Mouse (Mus musculus): Measurements from ENCODE around the gene Ltf. TPM values are rescaled to one million over a fixed set of nuclear protein-coding genes. Genes with fewer than 3 reads are reported as not detected.

Gene Ltf
- polyA plus RNA-seq, 1 experiment from 2014 or later: 0.68 TPM

DNA sequence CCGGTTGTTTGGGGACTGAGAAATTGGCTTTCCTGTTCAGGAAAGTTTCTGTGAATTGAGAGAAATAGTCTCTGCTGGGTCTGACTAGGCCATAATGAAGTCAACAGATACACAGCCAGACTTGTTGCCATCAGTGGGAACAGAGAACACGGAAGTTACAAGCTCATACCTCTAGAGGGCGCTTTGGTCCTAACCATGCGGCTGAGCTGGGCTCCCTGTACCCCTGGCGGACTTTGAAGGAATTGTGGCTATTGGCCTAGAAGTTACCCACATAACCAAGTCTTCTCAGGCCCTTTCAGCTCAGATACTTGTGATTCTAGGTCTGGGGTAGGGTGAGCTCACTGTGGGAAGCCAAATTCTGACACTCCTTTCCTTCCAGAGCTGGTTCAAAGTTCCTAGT is 21.8 kb upstream of the Ltf start:
- Histone ChIP-seq H3K36me3 (replicated peaks) (no peaks in the 10 kb centered on the region), H3K4me2 (no peak overlapping the region), H3K27me3 (no peaks in the 10 kb centered on the region), H3K4me1 (no peaks in the 10 kb centered on the region), H3K9me3 (no peaks in the 10 kb centered on the region), H3K27ac (no peak overlapping the region), H3K9ac (no peak overlapping the region), H3K4me3 (replicated peaks) (no peak overlapping the region)
- WGBS: 8% methylated on average over 5 of the region's 5 CpGs
- no peak; the same call in 1 of the 2 replicates for ATAC-seq (ENCODE audit: low FRiP score)

GRCm38 (mm10) chr9:110999056-110999455 is 20.0 kb upstream of the Ltf start:
- H3K36me3 ChIP-seq (replicated peaks): no peaks in the 10 kb centered on the region
- no peak overlapping the region for H3K4me2 ChIP-seq
- WGBS: 84% methylated on average over 2 of the region's 2 CpGs
- H3K27ac ChIP-seq: no peak overlapping the region
- H3K4me3 ChIP-seq (replicated peaks): no peak overlapping the region
- H3K9me3 ChIP-seq: no peaks in the 10 kb centered on the region
- no peaks in the 10 kb centered on the region for H3K27me3 ChIP-seq
- no peak for ATAC-seq (ENCODE audit: low FRiP score)
- no peak overlapping the region for H3K9ac ChIP-seq
- no peaks in the 10 kb centered on the region for H3K4me1 ChIP-seq

DNA sequence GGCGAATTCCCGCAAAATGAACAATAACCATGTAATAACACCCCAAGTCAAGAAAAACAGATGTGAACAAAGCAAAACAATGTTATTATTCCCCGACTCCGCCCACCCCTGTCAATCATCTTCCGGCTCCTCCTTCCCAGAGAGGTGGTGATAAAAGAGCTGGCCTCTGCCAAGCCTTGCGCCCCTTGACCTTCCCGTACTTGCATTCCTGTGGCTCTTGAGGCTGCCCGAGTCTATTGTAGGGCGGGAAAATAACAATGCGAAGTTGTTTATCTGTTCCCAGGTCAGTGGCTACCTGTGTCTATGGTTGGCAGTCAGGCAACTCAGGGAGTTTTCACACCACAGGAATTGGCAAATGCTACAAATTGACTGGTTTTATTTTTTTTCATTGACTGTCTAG is 19.2 kb upstream of the Ltf start:
- Histone ChIP-seq H3K36me3 (replicated peaks) (no peaks in the 10 kb centered on the region), H3K27ac (no peak overlapping the region), H3K4me3 (replicated peaks) (no peak overlapping the region), H3K4me2 (no peak overlapping the region), H3K27me3 (no peaks in the 10 kb centered on the region), H3K9ac (no peak overlapping the region), H3K9me3 (no peaks in the 10 kb centered on the region), H3K4me1 (no peaks in the 10 kb centered on the region)
- 83% methylated on average over 10 of the region's 10 CpGs for WGBS
- no peak for ATAC-seq (ENCODE audit: low FRiP score)

GRCm38 (mm10) chr9:111001621-111002020 is 17.4 kb upstream of the Ltf start:
- ATAC-seq (ENCODE audit: low FRiP score): no peak
- H3K9me3 ChIP-seq: no peaks in the 10 kb centered on the region

DNA sequence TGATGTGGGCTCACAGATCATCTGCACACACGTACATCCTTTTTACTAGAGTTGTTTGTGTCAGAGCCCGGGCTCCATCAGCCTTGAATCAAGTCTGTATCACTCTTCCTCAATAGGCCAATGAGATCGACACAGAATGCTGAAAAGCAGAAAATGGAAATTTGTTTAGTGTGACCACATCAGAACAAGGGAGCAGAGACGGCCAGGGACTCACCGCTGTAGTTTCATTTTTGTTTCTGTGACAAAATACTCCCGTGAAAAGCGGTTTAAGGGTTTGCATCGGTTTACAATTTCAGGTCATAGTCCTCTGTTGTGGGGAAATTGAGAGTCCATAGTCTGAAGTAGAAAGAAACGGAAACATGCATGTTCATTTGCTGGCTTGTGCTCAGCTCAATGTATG is 15.8 kb upstream of the Ltf start:
- no peaks in the 10 kb centered on the region for H3K4me1 ChIP-seq
- H3K4me3 ChIP-seq (replicated peaks): no peak overlapping the region
- H3K9ac ChIP-seq: no peak overlapping the region
- H3K27ac ChIP-seq: no peak overlapping the region
- no peaks in the 10 kb centered on the region for H3K9me3 ChIP-seq
- 87% methylated on average over 9 of the region's 9 CpGs for WGBS
- H3K4me2 ChIP-seq: no peak overlapping the region
- H3K27me3 ChIP-seq: no peaks in the 10 kb centered on the region
- ATAC-seq (ENCODE audit: low FRiP score): no peak
- H3K36me3 ChIP-seq (replicated peaks): no peaks in the 10 kb centered on the region

More at GRCm38 (mm10) chr9:111001621-111002020, 17.4 kb upstream of the Ltf start:
- Histone ChIP-seq H3K4me1 (no peaks in the 10 kb centered on the region), H3K27me3 (no peaks in the 10 kb centered on the region), H3K4me2 (no peak overlapping the region), H3K36me3 (replicated peaks) (no peaks in the 10 kb centered on the region), H3K9ac (no peak overlapping the region), H3K27ac (no peak overlapping the region), H3K4me3 (replicated peaks) (no peak overlapping the region)
- WGBS: 83% methylated on average over 12 of the region's 12 CpGs

GRCm38 (mm10) chr9:111006544-111006943 is 12.5 kb upstream of the Ltf start:
- no peak for ATAC-seq (ENCODE audit: low FRiP score)
- H3K9ac ChIP-seq: no peak overlapping the region
- no peaks in the 10 kb centered on the region for H3K36me3 ChIP-seq (replicated peaks)
- H3K4me1 ChIP-seq: no peaks in the 10 kb centered on the region
- no peak overlapping the region for H3K4me2 ChIP-seq
- WGBS: 96% methylated on average over 2 of the region's 2 CpGs
- no peaks in the 10 kb centered on the region for H3K27me3 ChIP-seq
- no peak overlapping the region for H3K4me3 ChIP-seq (replicated peaks)
- H3K9me3 ChIP-seq: no peaks in the 10 kb centered on the region
- H3K27ac ChIP-seq: no peak overlapping the region

DNA sequence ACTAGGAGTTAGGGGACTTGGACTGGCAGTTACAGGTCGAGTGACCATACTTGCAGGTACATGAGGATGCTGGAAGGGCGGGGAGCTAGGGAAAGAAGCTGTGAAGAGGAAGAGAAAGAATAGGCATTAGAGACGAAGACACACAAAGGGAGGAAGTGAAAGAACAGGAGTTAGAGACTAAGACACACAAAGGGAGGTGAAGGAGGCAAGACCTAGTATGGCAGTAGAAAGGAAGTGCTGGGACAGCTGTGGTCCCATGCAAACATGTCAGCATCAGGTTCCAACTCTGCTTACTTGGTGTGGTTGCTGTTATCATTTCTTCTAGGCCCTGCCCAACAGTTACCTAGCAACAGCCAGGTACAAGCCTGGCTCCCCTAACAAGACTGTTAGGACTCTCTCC is 9.3 kb upstream of the Ltf start:
- Histone ChIP-seq H3K36me3 (replicated peaks) (no peaks in the 10 kb centered on the region), H3K4me3 (replicated peaks) (no peak overlapping the region), H3K27ac (no peak overlapping the region), H3K4me1 (no peaks in the 10 kb centered on the region), H3K4me2 (no peak overlapping the region), H3K9me3 (no peaks in the 10 kb centered on the region), H3K9ac (no peak overlapping the region), H3K27me3 (no peaks in the 10 kb centered on the region)
- WGBS: 68% methylated on average over 3 of the region's 3 CpGs
- ATAC-seq (ENCODE audit: low FRiP score): no peak

- no peak overlapping the region for H3K4me3 ChIP-seq (replicated peaks)
- WGBS: 83% methylated on average over 9 of the region's 9 CpGs
- H3K9ac ChIP-seq: no peak overlapping the region
- no peak overlapping the region for H3K4me2 ChIP-seq
- H3K27ac ChIP-seq: no peak overlapping the region
- H3K4me1 ChIP-seq: no peaks in the 10 kb centered on the region
- H3K9me3 ChIP-seq: no peaks in the 10 kb centered on the region
- no peaks in the 10 kb centered on the region for H3K36me3 ChIP-seq (replicated peaks)
- H3K27me3 ChIP-seq: no peaks in the 10 kb centered on the region
- no peak for ATAC-seq (ENCODE audit: low FRiP score)
These were observed 7.5 kb upstream of the Ltf start for GRCm38 (mm10) chr9:111011550-111011949.

DNA sequence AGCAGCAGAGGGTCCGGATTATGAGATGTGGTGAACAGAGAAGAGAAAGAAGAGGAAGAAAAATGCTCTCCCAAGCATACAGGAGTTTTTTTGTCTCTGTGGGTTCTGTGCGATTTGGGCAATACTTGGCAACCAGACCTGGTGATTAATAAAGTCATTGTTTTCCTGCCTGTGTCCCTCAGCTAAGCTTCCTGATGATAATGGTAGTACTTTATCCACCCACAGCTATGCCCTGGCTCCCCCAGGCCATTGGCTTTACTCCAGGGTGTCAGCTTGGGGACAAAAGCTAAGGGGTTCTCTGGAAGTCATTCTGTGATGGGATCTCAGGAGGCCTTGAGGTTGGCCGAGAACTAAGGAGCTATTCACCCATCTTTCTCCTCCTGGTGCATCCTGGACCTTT is 7.0 kb upstream of the Ltf start:
- Histone ChIP-seq H3K36me3 (replicated peaks) (no peaks in the 10 kb centered on the region), H3K4me2 (no peak overlapping the region), H3K9ac (no peak overlapping the region), H3K27me3 (no peaks in the 10 kb centered on the region), H3K9me3 (no peaks in the 10 kb centered on the region), H3K27ac (no peak overlapping the region), H3K4me1 (no peaks in the 10 kb centered on the region), H3K4me3 (replicated peaks) (no peak overlapping the region)
- 81% methylated on average over 3 of the region's 3 CpGs for WGBS
- no peak for ATAC-seq (ENCODE audit: low FRiP score)

DNA sequence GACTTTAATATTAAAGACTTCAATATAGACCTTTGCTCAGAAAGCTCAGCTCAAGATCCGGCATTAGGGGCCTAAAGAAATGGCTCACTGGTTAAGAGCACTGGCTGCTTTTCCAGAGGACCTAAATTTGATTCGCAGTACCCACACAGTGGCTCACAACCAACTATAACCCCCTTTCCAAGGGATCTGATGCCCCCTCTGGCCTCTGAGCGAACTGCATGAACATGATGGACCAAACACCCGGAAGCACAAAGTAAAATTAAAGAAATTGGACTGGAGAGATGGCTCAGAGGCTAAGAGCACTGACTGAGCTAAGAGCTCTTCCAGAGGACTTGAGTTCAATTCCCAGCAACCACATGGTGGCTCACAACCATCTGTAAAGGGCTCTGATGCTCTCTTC is 3.4 kb upstream of the Ltf start:
- Histone ChIP-seq H3K27ac (no peak overlapping the region), H3K4me1 (no peaks in the 10 kb centered on the region), H3K4me2 (no peak overlapping the region), H3K9me3 (no peaks in the 10 kb centered on the region), H3K36me3 (replicated peaks) (no peaks in the 10 kb centered on the region), H3K9ac (no peak overlapping the region), H3K27me3 (no peaks in the 10 kb centered on the region), H3K4me3 (replicated peaks) (no peak overlapping the region)
- ATAC-seq (ENCODE audit: low FRiP score): no peak
- WGBS: 79% methylated on average over 4 of the region's 4 CpGs

GRCm38 (mm10) chr9:111026791-111027190 is 7.7 kb downstream of the Ltf start:
- ATAC-seq (ENCODE audit: low FRiP score): no peak
- H3K4me3 ChIP-seq (replicated peaks): no peak overlapping the region
- H3K9ac ChIP-seq: no peak overlapping the region
- WGBS: 89% methylated on average over 10 of the region's 10 CpGs
- H3K4me2 ChIP-seq: no peak overlapping the region
- no peaks in the 10 kb centered on the region for H3K27me3 ChIP-seq
- no peak overlapping the region for H3K27ac ChIP-seq
- no peaks in the 10 kb centered on the region for H3K9me3 ChIP-seq
- H3K36me3 ChIP-seq (replicated peaks): no peaks in the 10 kb centered on the region
- H3K4me1 ChIP-seq: no peaks in the 10 kb centered on the region

- 89% methylated on average over 4 of the region's 4 CpGs for WGBS
- Histone ChIP-seq H3K9ac (no peak overlapping the region), H3K36me3 (replicated peaks) (no peaks in the 10 kb centered on the region), H3K27me3 (no peaks in the 10 kb centered on the region), H3K4me1 (no peaks in the 10 kb centered on the region), H3K27ac (no peak overlapping the region), H3K4me2 (no peak overlapping the region), H3K9me3 (no peaks in the 10 kb centered on the region), H3K4me3 (replicated peaks) (no peak overlapping the region)
- no peak for ATAC-seq (ENCODE audit: low FRiP score)
These were observed 14.6 kb downstream of the Ltf start for GRCm38 (mm10) chr9:111033717-111034116.

DNA sequence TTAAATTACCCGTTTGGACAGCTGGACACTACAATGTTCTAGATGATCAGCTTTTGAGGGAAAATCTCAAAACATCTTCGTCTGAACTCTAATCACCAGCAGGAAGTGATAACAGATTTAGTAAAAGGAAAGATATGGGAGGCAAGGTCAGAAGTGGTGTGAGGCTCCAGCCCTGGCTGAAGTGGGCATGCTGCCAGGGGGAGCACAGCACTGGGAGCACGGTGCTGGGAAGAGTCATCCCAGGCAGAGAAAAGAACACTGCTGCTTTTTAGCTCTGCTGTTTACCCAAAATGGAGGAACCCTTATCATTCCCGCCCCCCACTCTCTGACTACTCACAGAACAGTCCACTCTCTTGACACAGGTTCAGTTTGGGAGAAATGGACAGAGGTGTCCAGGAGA is 20.9 kb downstream of the Ltf start:
- no peak overlapping the region for H3K9ac ChIP-seq
- WGBS: 83% methylated on average over 4 of the region's 4 CpGs
- no peaks in the 10 kb centered on the region for H3K27me3 ChIP-seq
- no peak overlapping the region for H3K4me2 ChIP-seq
- no peak overlapping the region for H3K27ac ChIP-seq
- no peak for ATAC-seq (ENCODE audit: low FRiP score)
- H3K4me1 ChIP-seq: no peaks in the 10 kb centered on the region
- H3K9me3 ChIP-seq: no peaks in the 10 kb centered on the region
- H3K36me3 ChIP-seq (replicated peaks): no peaks in the 10 kb centered on the region
- H3K4me3 ChIP-seq (replicated peaks): no peak overlapping the region

DNA sequence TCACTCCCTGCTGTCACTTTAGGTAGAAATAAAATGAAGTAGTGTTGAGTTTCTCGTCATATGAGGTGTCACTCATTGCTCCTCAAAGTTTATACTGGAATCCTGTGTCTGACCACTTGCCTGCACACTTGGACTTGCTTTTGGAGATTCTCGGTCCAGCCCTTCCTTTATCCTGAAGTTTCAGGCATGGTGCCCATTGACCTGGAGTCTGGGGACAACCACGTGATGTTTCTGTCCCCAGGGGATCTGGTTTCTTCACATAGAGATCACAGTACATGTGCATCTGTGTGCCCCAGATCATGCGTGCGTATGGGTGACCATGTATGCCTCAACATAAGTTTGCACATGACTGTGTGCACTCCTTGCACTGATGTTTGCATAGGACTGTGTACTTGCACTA is 23.2 kb downstream of the Ltf start:
- no peak for ATAC-seq (ENCODE audit: low FRiP score)
- H3K36me3 ChIP-seq (replicated peaks): no peaks in the 10 kb centered on the region

More for the DNA sequence above, 23.2 kb downstream of the Ltf start:
- Histone ChIP-seq H3K9ac (no peak overlapping the region), H3K27ac (no peak overlapping the region), H3K4me1 (no peaks in the 10 kb centered on the region), H3K27me3 (no peaks in the 10 kb centered on the region), H3K4me3 (replicated peaks) (no peak overlapping the region), H3K9me3 (no peaks in the 10 kb centered on the region), H3K4me2 (no peak overlapping the region)
- WGBS: 86% methylated on average over 5 of the region's 5 CpGs
